Mouse (Mus musculus) neutrophil, adult 5-6 weeks (primary cell): Measurements from ENCODE around the gene Iqcn. TPM values are rescaled to one million over a fixed set of nuclear protein-coding genes. Genes with fewer than 3 reads are reported as not detected.

ENCODE experiments used
- ATAC-seq: fragments of 151-379, 151-347 bp; 2 replicates; pipeline ENCODE4 v1.8.0; 2017; ENCODE audit warnings: mild to moderate bottlenecking, moderate TSS enrichment; ENCODE audit not compliant: insufficient number of reproducible peaks, poor library complexity, low FRiP score, severe bottlenecking; ENCODE audit errors: extremely low read depth
- total RNA-seq: library from RNA; stranded (forward); fragments of 200-1000 nt; gene quantifications from 2 replicates; pipeline ENCODE4 v1.2.3, GENCODE M21; 2017

The Iqcn gene
- total RNA-seq, result 2.4 and 2.8 TPM in 2 replicates

DNA sequence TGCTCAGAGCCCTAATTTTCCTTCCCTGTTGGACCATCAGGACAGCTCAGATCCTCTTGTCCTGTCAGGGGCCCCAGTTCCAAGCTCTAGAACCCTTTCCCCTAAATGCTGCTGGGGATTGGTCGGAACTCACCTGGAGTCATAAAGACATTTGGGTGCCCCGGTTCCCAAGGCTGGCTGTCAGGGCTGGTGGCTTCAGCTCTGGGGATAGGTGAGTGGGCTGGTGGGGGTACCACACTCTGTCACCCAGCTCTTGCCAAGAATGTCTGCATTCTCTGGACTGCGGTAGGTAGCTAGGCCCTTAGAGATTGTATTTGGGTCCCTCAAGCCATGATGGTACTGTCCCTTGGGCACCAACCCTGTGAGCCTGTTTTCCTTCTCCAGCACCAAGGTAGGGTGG lies at the start of gene Iqcn:
Gene Iqcn, plus strand, starts transcription at position 171 of the 400 bp plus-strand sequence.
- no peak for ATAC-seq

GRCm38 (mm10) chr8:70654121-70654520 lies 49.1 kb upstream of the Iqcn start:
- no peak for ATAC-seq

DNA sequence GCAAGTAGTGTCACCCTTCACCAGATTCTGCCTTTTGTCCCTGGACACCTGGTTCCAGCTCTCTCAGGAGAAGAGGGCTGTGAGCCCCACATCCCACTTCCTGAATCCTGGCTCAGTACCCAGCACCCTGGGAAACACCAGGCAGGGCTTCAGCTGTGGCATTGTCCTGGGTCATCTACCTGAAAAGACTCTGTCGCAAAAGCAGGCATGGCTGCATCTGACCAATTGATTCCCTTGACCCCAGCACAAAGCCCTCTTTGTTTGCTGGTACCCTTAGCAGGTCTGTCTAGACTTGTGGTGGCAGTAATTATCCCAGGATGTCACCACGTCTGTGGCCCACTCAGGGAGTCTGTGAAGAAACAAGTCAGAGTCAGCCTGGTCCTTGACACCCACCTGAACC lies 47.8 kb upstream of the Iqcn start:
- ATAC-seq, result no peak

DNA sequence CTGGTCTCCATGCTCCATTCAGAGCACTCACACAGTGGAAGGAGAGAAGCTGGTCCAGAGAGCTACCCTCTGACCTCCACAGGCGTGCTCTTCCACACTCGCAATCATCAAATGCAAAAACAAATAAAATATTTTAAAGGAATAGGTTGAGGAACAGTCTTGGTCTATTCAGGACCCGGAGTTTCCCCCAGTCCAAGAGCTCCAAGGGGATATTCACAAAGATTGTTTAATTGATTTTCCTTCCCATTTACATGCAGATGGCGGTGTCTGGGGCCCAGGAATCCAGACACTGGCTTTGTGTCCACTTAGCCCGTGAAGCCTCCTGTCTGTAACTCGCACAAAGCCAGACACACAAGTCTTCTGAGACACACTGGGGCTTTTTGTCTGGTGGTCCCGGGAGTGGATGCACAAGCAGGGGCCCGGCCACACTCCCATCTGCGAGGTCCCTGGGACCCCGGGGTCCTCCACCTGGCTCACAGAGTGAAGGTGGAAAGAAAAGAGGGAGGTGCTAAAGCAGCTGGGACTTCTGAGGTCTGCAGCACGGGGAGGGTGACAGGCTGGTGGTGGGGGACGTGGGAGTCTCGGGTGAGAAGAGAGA lies 47.0 kb upstream of the Iqcn start:
- ATAC-seq, result no peak

GRCm38 (mm10) chr8:70657214-70657613 lies 46.0 kb upstream of the Iqcn start:
- no peak for ATAC-seq

DNA sequence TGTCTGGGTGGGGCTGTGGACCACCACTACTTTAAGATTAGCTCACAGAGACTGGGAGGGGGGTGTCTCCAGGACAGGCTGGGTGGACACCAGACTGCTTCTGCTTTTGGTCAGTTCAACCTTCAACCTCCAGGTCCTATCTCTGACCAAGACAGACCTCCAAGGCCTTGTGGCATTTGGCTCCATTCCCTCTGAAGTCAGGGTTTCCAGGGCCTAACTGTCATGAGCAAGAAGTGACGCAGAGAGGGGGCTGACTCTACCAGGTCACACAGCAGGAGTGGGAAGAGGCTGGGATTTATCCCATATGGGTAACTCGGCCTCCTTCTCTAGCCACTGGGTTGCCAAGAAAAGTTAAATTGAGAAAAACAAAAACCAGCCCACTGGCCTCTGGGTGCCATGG lies 45.5 kb upstream of the Iqcn start:
- ATAC-seq, result no peak

GRCm38 (mm10) chr8:70658897-70659603 lies 44.2 kb upstream of the Iqcn start:
- peak; percentile 0; the same call in 1 of the 2 replicates for ATAC-seq

DNA sequence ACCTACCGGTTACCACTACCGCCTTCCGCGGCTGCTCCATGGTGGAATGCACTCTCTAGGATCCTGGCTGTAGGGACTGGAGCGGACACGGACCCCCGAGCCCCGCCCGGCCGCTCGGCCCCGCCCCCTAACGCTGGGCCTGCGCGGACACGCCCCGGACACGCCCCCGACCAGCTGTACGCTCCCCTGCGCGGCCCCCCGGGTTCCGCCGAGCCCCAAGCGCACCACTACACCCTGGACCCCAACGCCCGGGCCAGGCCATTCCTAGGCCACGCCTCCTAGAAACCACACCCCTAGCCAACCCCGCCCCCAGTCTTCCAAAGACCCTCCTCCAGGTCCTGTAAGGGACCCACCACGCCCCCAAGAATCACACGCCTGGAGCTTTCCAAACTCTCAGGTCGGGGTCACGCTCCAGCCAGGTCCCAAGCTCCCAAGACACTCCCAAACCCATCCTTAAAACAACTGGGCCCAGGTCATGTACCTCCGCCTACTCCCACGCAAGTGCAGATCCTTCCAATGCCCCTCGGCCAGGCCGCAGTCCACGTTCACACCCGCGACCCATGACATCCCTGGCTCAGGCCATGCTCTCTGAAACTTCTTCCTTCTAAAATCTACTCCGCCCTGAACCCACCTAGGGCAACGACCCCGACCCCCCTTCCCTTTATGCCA lies 43.5 kb upstream of the Iqcn start:
- peak; percentile 29 for ATAC-seq

DNA sequence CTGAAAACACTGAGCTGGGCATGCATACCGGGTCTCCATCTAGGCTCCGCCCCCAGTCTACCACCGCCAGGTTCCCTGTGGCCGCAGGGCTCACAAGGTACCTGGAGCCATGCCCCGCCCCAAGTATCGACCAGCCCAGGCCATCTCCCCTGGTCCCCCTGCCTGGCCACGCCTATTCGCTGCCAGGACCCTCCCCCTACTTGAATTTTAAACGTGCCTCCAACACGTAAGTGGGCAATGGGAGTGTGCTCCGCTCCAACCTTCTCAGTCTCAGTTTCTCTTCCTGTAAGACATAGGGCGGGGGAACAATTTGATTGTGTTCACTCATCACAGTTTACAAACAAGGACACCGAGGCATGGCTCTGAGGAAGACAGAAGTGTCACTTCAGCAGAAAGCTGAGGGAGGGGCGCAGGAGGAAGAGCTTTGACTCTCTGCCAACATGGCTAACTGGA lies 43.0 kb upstream of the Iqcn start, which contains the start of gene Pgpep1:
Gene Pgpep1, minus strand, starts transcription at position 116 of the 453 bp plus-strand sequence.
- no peak for ATAC-seq

GRCm38 (mm10) chr8:70663691-70664090 lies 39.6 kb upstream of the Iqcn start:
- ATAC-seq, result no peak

GRCm38 (mm10) chr8:70664631-70665030 lies 38.6 kb upstream of the Iqcn start:
- no peak for ATAC-seq

DNA sequence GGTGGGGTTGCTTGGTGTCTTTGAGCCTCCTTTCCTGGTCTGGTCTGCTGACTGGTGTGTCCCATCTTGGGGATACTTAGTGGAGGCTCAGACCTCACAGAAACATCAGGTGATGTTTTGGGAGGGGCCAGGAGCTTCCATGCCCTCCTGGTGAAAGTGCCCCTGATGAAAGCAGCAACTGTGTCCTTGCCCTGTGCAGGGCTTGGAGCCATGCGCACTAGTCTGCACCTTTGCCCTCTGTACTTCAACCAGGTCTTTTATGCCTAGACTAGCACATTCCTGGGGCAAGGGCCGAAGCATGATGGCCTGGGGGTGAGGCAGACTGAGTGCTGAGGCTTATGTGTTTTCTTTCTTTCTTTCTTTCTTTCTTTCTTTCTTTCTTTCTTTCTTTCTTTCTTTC lies 37.7 kb upstream of the Iqcn start:
- no peak for ATAC-seq

- ATAC-seq, result no peak
These were observed 36.2 kb upstream of the Iqcn start for GRCm38 (mm10) chr8:70667071-70667470.

- no peak for ATAC-seq
These were observed 31.5 kb upstream of the Iqcn start for GRCm38 (mm10) chr8:70671615-70672324.

DNA sequence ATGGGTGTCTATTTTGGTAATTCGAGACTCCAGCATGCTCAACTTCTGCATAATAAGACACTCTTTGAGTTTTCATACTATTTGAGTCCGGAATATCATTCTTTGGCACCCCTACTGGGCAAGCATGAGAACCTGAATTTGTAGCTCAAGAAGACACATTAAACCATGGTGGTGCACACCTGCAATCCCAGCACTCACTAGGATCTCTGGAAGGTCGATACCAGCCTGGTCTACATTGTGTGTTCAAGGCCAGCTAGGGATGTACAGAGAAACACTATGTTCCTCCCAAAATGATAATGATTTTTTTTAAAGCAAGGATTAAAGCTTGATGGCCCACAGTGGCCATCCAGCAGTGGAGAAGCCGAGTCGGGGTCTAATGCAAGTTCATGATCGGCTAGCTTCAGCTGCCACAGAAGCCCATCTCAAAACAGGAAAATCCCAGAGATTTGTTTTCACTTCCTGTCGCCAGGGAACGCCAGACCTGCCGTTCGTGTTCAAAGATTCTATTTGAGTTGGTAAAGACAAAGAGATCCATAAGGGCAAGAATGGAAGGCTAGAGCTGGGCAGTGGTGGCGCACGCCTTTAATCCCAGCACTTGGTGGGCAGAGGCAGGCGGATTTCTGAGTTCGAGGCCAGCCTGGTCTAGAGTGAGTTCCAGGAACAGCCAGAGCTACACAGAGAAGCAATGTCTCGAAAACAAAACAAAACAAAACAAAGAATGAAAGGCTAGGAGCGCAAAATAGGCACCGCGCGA lies 30.8 kb upstream of the Iqcn start:
- ATAC-seq, result no peak

GRCm38 (mm10) chr8:70673079-70673856 lies 30.0 kb upstream of the Iqcn start, which contains the start of gene Lsm4:
Gene Lsm4, plus strand, starts transcription at chr8:70673248.
- ATAC-seq, result peak; percentile 91

- ATAC-seq, result no peak
These were observed 29.1 kb upstream of the Iqcn start for GRCm38 (mm10) chr8:70674109-70674508.

DNA sequence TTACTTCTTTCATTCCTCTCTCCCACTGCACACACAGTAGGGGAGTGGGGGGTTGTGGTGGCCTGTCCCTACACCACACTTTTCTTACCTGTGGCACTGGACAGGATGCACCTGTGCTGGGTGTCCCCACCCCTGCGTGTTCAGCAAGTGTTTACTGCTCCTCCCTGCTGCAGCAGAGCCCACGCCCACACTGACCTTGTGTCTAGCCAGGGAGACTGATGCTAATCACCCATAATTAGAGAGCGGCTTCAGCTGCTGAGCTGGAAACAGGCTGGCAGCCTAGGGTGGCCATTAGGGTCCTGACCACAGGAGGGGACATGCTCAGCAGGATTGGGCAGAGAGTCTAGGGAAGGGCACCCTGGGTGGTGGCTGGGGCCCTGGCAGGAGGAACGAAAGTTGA lies 28.5 kb upstream of the Iqcn start:
- ATAC-seq, result no peak
